Mouse (Mus musculus): ENCODE results near the gene Wdr74.

- TF ChIP-seq POLR2A (IDR thresholded peaks at IDR 0.05; ENCODE audit: borderline replicate concordance, control insufficient read depth, low read depth, low read length) (no peak), CTCF (IDR thresholded peaks at IDR 0.05; ENCODE audit: control insufficient read depth, insufficient read depth, low read length) (no peak)
Observed at GRCm38 (mm10) chr19:8739646-8740045, 4.0 kb downstream of the Wdr74 start.
